Mouse (Mus musculus) kidney, embryonic 16.5 days (tissue): ENCODE results near the gene Zfp882. TPM values are rescaled to one million over a fixed set of nuclear protein-coding genes. Genes with fewer than 3 reads are reported as not detected.
"Not testable (repeated sequence)": the region's sequence is repeated elsewhere in the genome, so short reads cannot be mapped to it uniquely, and the experiment has no call there.

ENCODE experiments used
- ATAC-seq: fragments of 200-750 bp; cut with Nextera tagmentation; 2 replicates; pipeline ENCODE4 v1.8.0; 2017; ENCODE audit warnings: moderate TSS enrichment; ENCODE audit not compliant: low FRiP score, low TSS enrichment
- H3K27ac ChIP-seq: fragments of 300-500 bp; sonication (generic); 2 replicates; pipeline ENCODE4 v1.5.1; 2014; ENCODE audit warnings: low read length
- H3K27me3 ChIP-seq: fragments of 300-500 bp; sonication (generic); 2 replicates; pipeline ENCODE4 v1.6.1; 2014; ENCODE audit warnings: low read length, control low read depth, mixed read lengths; ENCODE audit not compliant: insufficient read depth
- H3K36me3 ChIP-seq: fragments of 300-500 bp; sonication (generic); 2 replicates; pipeline ENCODE4 v1.6.1; 2014; ENCODE audit warnings: low read length, control low read depth, mixed read lengths; ENCODE audit not compliant: insufficient read depth
- H3K4me1 ChIP-seq: fragments of 300-500 bp; sonication (generic); 2 replicates; pipeline ENCODE4 v1.6.1; 2014; ENCODE audit warnings: low read length, control low read depth, mixed read lengths; ENCODE audit not compliant: insufficient read depth
- H3K4me2 ChIP-seq: fragments of 300-500 bp; sonication (generic); replicated peaks from 2 replicates; pipeline ENCODE4 v1.6.1; 2014; ENCODE audit warnings: low read depth, low read length
- H3K4me3 ChIP-seq: fragments of 300-500 bp; sonication (generic); 2 replicates; pipeline ENCODE4 v1.5.1; 2014; ENCODE audit warnings: mild to moderate bottlenecking, low read length
- H3K9ac ChIP-seq: fragments of 300-500 bp; sonication (generic); replicated peaks from 2 replicates; pipeline ENCODE4 v1.6.1; 2014; ENCODE audit warnings: low read length
- H3K9me3 ChIP-seq: fragments of 300-500 bp; sonication (generic); 2 replicates; pipeline ENCODE4 v1.6.1; 2016; ENCODE audit warnings: low read length, control low read depth
- WGBS: fragments of 180-500 bp; shearing (Covaris S2); extraction: QIAGEN DNeasy Blood & Tissue Kit; methylation state at CpG from one replicate; pipeline ENCODE4 v1.1.7; 2014; 5-methylcytosine and 5-hydroxymethylcytosine counted together
- polyA plus RNA-seq: library from polyadenylated mRNA; unstranded; fragments of >200 nt; fragmentation: Nextera tagmentation; extraction: Ambion mirVana; gene quantifications from 2 replicates; pipeline ENCODE4 v1.2.1, GENCODE M21; 2015

The Zfp882 gene
- polyA plus RNA-seq, 1 experiment from 2014 or later, result 6.6 TPM

DNA sequence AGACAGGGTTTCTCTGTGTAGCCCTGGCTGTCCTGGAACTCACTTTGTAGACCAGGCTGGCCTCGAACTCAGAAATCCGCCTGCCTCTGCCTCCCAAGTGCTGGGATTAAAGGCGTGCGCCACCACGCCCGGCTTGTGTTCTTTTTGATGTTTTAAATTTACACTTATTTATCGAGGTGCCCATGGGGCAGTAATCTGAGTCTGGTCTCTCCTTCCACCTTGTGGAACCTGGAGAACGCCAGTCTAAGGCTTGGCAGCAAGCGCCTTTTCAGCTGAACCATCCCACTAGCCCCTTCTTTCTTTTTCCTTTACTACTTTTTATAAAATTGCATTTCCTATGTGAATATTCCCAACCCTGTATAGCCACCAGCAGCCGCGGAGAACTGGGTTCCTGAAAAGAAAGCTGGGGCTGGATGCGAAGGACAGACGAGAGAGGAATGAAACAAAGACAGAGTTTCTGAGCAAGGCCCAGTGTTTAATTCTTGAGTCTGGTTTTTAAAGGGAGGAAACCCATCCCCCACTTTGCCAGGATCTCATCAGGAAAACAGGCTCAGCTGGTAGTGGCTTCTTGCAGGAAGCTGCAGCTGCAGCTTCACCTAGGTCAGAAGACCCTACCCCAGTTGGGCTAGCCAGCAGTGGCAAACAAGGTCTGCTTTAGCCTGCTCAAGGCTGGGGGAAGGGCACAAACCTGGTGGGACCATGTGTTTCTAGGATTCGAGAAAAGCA, 43.2 kb downstream of the Zfp882 start:
- peak overlapping the region; percentile 41 for H3K27ac ChIP-seq
- ATAC-seq, result no peak
- WGBS, result 25% methylated on average over 13 of the region's 14 CpGs

DNA sequence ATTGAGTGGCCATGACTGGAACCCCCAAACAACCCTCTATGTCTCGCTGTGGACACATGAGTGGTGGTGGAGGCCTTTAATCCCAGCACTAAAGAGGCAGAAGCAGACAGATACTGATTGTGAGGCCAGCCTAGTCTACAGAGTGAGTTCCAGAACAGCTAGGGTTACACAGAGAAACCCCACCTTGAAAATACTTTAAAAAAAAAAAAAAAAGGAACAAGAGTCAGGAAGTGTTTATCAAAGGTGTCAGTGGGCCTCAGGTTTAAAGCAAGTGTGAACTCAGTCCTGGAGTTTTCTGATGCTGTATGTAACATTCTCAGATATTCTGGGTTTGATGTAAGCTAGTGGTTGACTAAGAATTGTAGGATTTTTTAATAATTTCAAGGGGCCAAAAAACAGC, 44.1 kb downstream of the Zfp882 start:
- Histone ChIP-seq H3K4me2 (0 out of 2 replicates have a peak overlapping the region, but pooled peaks have one; percentile 4), H3K9ac (no peak overlapping the region)
- no peak for ATAC-seq

More for the DNA sequence above, 43.2 kb downstream of the Zfp882 start:
- Histone ChIP-seq H3K4me2 (peak overlapping the region; percentile 53), H3K9ac (peak overlapping the region; percentile 90), H3K27me3 (no peaks in the 10 kb centered on the region), H3K4me3 (peak overlapping the region; percentile 68), H3K36me3 (peaks cover 18% of the 10 kb centered on the region), H3K9me3 (peaks cover 12% of the 10 kb centered on the region), H3K4me1 (peaks cover 16% of the 10 kb centered on the region)

DNA sequence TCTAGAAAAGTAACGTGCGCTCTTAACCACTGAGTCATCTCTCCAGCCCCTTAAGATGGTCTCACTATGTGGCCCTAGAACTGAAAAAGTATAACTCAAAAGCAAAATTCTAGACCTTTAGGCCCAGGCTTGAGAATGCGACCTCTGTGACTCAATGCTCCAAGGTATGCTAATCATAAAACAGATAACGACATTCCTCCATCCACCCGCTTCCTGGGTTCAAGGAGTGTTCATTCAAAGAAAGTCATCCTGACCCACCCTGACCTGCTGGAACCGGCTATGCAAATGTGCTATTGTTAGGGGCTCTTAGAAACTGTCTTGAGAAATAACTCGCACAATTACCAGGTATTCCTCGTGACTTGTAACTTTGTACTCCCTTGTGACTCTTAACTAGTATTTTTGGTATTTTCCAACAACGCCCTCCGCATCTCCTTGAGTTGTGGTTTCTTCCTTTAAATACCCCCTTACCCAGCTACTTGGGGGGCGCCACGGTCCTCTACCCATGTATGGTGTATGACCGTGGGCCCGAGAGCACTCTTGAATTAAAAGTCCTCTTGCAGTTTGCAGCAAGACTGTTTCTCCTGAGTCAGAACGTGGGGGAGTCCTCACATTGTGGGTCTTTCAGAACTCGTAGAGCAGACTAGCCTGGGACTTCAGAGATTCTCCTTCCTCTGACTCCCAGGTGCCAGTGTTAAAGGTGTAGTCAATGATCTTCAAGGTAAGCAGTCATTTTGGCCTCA, 44.7 kb downstream of the Zfp882 start:
- not testable (repeated sequence) for H3K27me3 ChIP-seq, H3K9ac ChIP-seq, H3K4me3 ChIP-seq, H3K27ac ChIP-seq, ATAC-seq, H3K4me2 ChIP-seq
- Histone ChIP-seq H3K4me1 (peaks cover 16% of the 10 kb centered on the region), H3K9me3 (peaks cover 12% of the 10 kb centered on the region), H3K36me3 (peaks cover 18% of the 10 kb centered on the region)
- 94% methylated on average over 16 of the region's 16 CpGs for WGBS

More for the DNA sequence above, 44.1 kb downstream of the Zfp882 start:
- Histone ChIP-seq H3K4me1 (peaks cover 16% of the 10 kb centered on the region), H3K9me3 (peaks cover 12% of the 10 kb centered on the region), H3K27ac (no peak overlapping the region), H3K27me3 (no peaks in the 10 kb centered on the region), H3K36me3 (peaks cover 18% of the 10 kb centered on the region), H3K4me3 (no peak overlapping the region)
- WGBS, result 86% methylated on average over 1 of the region's 1 CpGs

DNA sequence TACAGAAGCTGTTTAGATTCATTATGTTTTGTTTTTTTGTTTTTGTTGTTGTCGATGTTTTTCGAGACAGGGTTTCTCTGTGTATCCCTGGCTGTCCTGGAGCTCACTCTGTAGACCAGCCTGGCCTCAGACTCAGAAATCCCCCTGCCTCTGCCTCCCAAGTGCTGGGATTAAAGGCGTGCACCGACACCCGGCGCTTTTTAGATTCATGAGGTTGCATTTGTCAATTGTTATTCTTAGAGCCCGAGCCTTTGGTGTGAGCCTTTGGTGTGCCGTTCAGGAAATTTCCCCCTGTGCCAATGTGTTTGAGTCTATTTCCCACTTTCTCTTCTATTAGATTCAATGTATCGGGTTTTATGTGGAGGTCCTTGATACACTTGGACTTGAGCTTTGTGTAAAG, 46.3 kb downstream of the Zfp882 start:
- no peak for ATAC-seq
- 98% methylated on average over 9 of the region's 9 CpGs for WGBS

DNA sequence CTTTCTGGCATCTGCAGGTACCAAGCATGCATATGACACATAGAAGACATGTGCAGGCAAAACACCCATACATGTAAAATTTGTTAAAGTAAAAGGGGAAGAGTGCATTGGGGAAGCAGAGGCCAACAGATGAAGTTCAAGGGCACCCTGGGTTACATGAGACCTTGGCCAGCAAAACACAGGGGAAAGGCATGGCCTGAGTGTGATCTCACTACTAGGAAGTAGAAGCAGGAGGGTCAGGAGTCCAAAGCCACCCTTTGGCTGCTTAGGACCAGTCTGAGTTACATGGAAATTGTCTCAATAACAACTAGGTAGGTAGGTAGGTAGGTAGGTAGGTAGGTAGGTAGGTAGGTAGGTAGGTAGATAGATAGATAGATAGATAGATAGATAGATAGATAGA, 52.1 kb downstream of the Zfp882 start:
- Histone ChIP-seq H3K27ac (no peak overlapping the region), H3K4me3 (no peak overlapping the region), H3K4me1 (no peaks in the 10 kb centered on the region), H3K4me2 (no peak overlapping the region), H3K9ac (no peak overlapping the region), H3K9me3 (peaks cover 7% of the 10 kb centered on the region; the same call in 1 of the 2 replicates), H3K27me3 (no peaks in the 10 kb centered on the region), H3K36me3 (peaks cover 13% of the 10 kb centered on the region)
- ATAC-seq, result no peak

More for the DNA sequence above, 46.3 kb downstream of the Zfp882 start:
- Histone ChIP-seq H3K27ac (no peak overlapping the region), H3K9me3 (peaks cover 12% of the 10 kb centered on the region), H3K27me3 (no peaks in the 10 kb centered on the region), H3K4me1 (peaks cover 16% of the 10 kb centered on the region), H3K4me3 (no peak overlapping the region), H3K36me3 (peaks cover 18% of the 10 kb centered on the region), H3K9ac (no peak overlapping the region), H3K4me2 (no peak overlapping the region)

DNA sequence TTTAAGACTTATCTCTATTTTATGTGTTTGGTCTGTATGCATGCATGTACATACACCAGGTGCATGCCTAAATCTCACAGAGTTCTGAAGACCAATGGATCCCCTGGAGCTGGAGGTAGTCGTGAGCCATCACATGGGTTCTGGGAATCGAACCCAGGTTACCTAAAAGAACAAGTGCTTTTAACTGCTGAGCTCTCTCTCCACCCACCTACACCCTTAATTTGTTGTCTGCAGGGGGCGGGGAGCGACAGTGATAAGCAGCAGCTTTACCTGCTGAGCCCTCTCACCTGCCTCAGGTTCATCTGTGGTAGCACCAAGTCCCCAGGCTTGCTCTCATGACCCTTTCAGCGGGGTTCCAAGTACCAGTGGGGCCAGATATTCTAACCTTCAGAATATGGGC, 53.4 kb downstream of the Zfp882 start:
- 93% methylated on average over 5 of the region's 5 CpGs for WGBS
- H3K36me3 ChIP-seq, result peaks cover 25% of the 10 kb centered on the region
- H3K9ac ChIP-seq, result no peak overlapping the region

DNA sequence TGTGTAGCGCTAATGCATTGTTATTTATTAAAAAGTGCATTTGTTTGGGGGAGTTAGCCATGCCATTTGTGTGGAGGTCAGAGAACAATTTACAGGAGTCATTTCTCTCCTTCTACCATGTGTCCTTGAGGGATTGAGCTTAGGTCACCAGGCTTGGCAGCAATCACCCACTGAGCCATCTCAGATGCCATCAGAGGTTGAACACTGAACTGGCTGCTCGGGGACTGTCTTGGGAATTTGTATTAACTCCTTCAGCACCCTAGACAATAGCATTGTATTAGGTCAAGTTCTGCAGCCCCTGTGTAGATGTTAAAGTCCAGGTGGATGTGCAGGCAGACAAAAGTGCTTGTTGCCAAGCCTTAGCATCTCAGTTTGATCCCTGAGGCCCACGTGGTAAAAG, 55.6 kb downstream of the Zfp882 start:
- no peaks in the 10 kb centered on the region for H3K4me1 ChIP-seq

More for the DNA sequence above, 53.4 kb downstream of the Zfp882 start:
- Histone ChIP-seq H3K4me3 (no peak overlapping the region), H3K27ac (no peak overlapping the region), H3K4me1 (no peaks in the 10 kb centered on the region), H3K4me2 (no peak overlapping the region), H3K27me3 (no peaks in the 10 kb centered on the region), H3K9me3 (peaks cover 17% of the 10 kb centered on the region)
- ATAC-seq, result no peak

DNA sequence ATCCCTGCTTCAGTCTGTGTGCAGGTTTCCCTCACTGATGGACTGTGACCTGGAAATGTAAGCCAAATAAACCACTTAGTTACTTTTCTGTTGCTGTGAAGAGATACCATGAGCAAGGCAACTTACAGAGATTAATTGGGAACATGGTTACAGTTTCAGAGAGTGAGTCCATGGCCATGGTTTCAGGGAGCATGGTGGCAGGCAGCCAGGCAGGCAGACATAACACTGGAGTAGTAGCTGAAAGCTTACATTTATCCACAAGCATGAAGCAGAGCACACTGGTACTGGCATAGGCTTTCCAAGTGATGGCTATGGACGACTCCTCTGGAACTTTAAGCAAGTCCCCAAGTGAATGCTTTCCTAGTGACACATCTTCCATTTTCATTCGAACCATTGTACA, 56.8 kb downstream of the Zfp882 start:
- H3K9me3 ChIP-seq, result peaks cover 22% of the 10 kb centered on the region
- no peak overlapping the region for H3K4me2 ChIP-seq
- H3K27ac ChIP-seq, result no peak overlapping the region
- no peak overlapping the region for H3K4me3 ChIP-seq
- H3K4me1 ChIP-seq, result no peaks in the 10 kb centered on the region
- H3K36me3 ChIP-seq, result peaks cover 46% of the 10 kb centered on the region
- 100% methylated on average over 2 of the region's 2 CpGs for WGBS
- ATAC-seq, result no peak
- no peaks in the 10 kb centered on the region for H3K27me3 ChIP-seq
- H3K9ac ChIP-seq, result no peak overlapping the region

More for the DNA sequence above, 55.6 kb downstream of the Zfp882 start:
- Histone ChIP-seq H3K4me2 (no peak overlapping the region), H3K27ac (no peak overlapping the region), H3K4me3 (no peak overlapping the region), H3K9ac (no peak overlapping the region), H3K36me3 (peaks cover 45% of the 10 kb centered on the region), H3K27me3 (no peaks in the 10 kb centered on the region), H3K9me3 (peaks cover 22% of the 10 kb centered on the region)
- WGBS, result 77% methylated on average over 3 of the region's 3 CpGs
- ATAC-seq, result no peak
